25 mouse cellular contexts compared by ENCODE assay signal in the genomic region with DNA sequence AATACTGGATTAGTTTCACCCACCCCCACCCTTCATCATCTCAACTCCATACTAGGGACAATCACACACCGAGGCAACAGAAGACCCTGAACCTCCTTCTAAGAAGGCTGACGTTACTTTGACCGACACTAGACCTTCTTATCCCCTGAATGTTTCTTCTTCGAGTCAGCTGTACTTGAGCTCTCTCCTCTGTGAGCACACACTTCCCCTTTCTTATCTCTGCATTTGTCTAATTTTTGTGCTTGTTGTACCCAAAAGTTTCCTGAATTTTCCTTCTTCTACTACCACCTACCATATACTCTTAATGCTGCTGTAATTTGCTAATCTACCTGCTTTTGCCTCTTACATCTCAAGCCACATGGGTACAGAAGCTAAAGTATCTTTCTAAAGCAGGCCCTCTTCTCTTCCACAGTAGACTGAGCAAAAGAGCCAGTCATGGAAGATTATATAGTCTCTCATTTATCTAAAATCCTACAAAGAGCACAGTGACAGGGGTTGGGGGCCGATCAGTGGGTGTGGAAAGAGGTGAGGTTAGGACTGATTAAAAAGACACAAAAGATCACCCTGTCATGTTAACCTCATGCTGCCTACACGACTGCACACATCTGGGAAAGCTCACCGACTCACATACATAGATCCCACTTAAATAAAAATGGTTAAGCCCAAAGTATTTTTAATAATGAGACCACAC. TPM values are rescaled to one million over a fixed set of nuclear protein-coding genes. Genes with fewer than 3 reads are reported as not detected.
DNase-seq lines count a peak whose midpoint lies in the region; ATAC-seq and TF ChIP-seq lines count a peak whose summit lies in the region.
"Had no signal": no experiment of that assay in that cellular context is flagged by ENCODE, and none has a peak within 500 bp of the region (broad histone marks: within the 10 kb centered on the region; RNA-seq: fewer than 3 reads in every experiment).

No protein-coding gene starts in this region.

- no peaks in the 10 kb centered on the region for H3K4me1 ChIP-seq in liver, embryonic 11.5 days (replicated peaks; ENCODE audit: control insufficient read depth, insufficient read depth, low read length)
- peaks cover 20% of the 10 kb centered on the region for H3K4me1 ChIP-seq in liver, embryonic 13.5 days (replicated peaks)
- no peaks in the 10 kb centered on the region for H3K4me1 ChIP-seq in liver, embryonic 16.5 days (ENCODE audit: control insufficient read depth, low read depth, low read length)
- no peaks in the 10 kb centered on the region for H3K4me1 ChIP-seq in kidney, adult 2 months (ENCODE audit: control insufficient read depth, insufficient read depth, low read length)
- no peaks in the 10 kb centered on the region for H3K4me1 ChIP-seq in embryonic facial prominence, embryonic 10.5 days
- H3K4me1 ChIP-seq: embryonic facial prominence, embryonic 12.5 days; embryonic facial prominence, embryonic 15.5 days; heart, embryonic 13.5 days had no signal

- no peak overlapping the region for H3K9ac ChIP-seq in liver, embryonic 11.5 days (ENCODE audit: low read depth, low read length)
- H3K9ac ChIP-seq in liver, embryonic 13.5 days, result no peak overlapping the region
- H3K9ac ChIP-seq in liver, embryonic 16.5 days (ENCODE audit: low read depth, low read length), result no peak overlapping the region
- H3K9ac ChIP-seq: embryonic facial prominence, embryonic 12.5 days; embryonic facial prominence, embryonic 15.5 days; forebrain, postnatal 0 days; heart, embryonic 13.5 days; hindbrain, embryonic 14.5 days had no signal

- H3K36me3 ChIP-seq in liver, embryonic 11.5 days (ENCODE audit: control insufficient read depth, insufficient read depth, low read length), result peaks cover 16% of the 10 kb centered on the region
- peaks cover 45% of the 10 kb centered on the region for H3K36me3 ChIP-seq in liver, embryonic 13.5 days
- H3K36me3 ChIP-seq in liver, embryonic 16.5 days (ENCODE audit: control insufficient read depth, insufficient read depth), result peaks cover 4% of the 10 kb centered on the region
- H3K36me3 ChIP-seq in kidney, adult 2 months (ENCODE audit: control insufficient read depth, insufficient read depth, low read length), result no peaks in the 10 kb centered on the region; the same call in none of the 2 replicates
- H3K36me3 ChIP-seq in embryonic facial prominence, embryonic 10.5 days (replicated peaks), result peaks cover 65% of the 10 kb centered on the region

- H3K27me3 ChIP-seq in liver, embryonic 11.5 days (replicated peaks; ENCODE audit: control insufficient read depth, insufficient read depth, low read length), result no peaks in the 10 kb centered on the region
- no peaks in the 10 kb centered on the region for H3K27me3 ChIP-seq in liver, embryonic 13.5 days
- H3K27me3 ChIP-seq in liver, embryonic 16.5 days (ENCODE audit: control insufficient read depth, insufficient read depth, low read depth, low read length), result no peaks in the 10 kb centered on the region
- H3K27me3 ChIP-seq in kidney, adult 2 months (replicated peaks; ENCODE audit: control insufficient read depth, insufficient read depth, low read length), result no peaks in the 10 kb centered on the region
- H3K27me3 ChIP-seq in embryonic facial prominence, embryonic 10.5 days (replicated peaks; ENCODE audit: low read depth, poor library complexity, severe bottlenecking), result no peaks in the 10 kb centered on the region
- H3K27me3 ChIP-seq: embryonic facial prominence, embryonic 12.5 days; embryonic facial prominence, embryonic 15.5 days; heart, embryonic 13.5 days had no signal

- H3K9me3 ChIP-seq in liver, embryonic 11.5 days (ENCODE audit: control insufficient read depth, low read length), result no peaks in the 10 kb centered on the region
- no peaks in the 10 kb centered on the region for H3K9me3 ChIP-seq in liver, embryonic 13.5 days (replicated peaks)
- no peaks in the 10 kb centered on the region for H3K9me3 ChIP-seq in liver, embryonic 16.5 days (replicated peaks; ENCODE audit: control insufficient read depth, low read length)
- H3K9me3 ChIP-seq in embryonic facial prominence, embryonic 10.5 days, result no peaks in the 10 kb centered on the region
- H3K9me3 ChIP-seq: embryonic facial prominence, embryonic 12.5 days; embryonic facial prominence, embryonic 15.5 days; heart, embryonic 13.5 days had no signal

- no peak for TF ChIP-seq CTCF in kidney, adult 2 months (conservative IDR thresholded peaks at IDR 0.05; ENCODE audit: insufficient read depth, insufficient read length, low read depth, low read length)

- H3K4me2 ChIP-seq in liver, embryonic 11.5 days, result no peak overlapping the region
- H3K4me2 ChIP-seq in liver, embryonic 13.5 days, result no peak overlapping the region
- H3K4me2 ChIP-seq in liver, embryonic 16.5 days (ENCODE audit: low read depth, low read length), result no peak overlapping the region
- H3K4me2 ChIP-seq: embryonic facial prominence, embryonic 12.5 days; embryonic facial prominence, embryonic 15.5 days; heart, embryonic 13.5 days; hindbrain, embryonic 14.5 days had no signal

- 65% methylated on average over 7 of the region's 7 CpGs for WGBS in liver, embryonic 11.5 days
- 33% methylated on average over 7 of the region's 7 CpGs for WGBS in liver, embryonic 13.5 days (ENCODE audit: insufficient replicate concordance)
- 43% methylated on average over 7 of the region's 7 CpGs for WGBS in liver, embryonic 16.5 days (ENCODE audit: insufficient replicate concordance)
- WGBS in kidney, adult 2 months, result 93% methylated on average over 7 of the region's 7 CpGs
- WGBS in embryonic facial prominence, embryonic 10.5 days, result 92% methylated on average over 7 of the region's 7 CpGs

- peak overlapping the region; percentile 1; the same call in 1 of the 2 replicates for H3K27ac ChIP-seq in liver, embryonic 11.5 days (ENCODE audit: low read depth, low read length)
- H3K27ac ChIP-seq in liver, embryonic 13.5 days, result no peak overlapping the region
- H3K27ac ChIP-seq in liver, embryonic 16.5 days (ENCODE audit: low read length), result no peak overlapping the region
- no peak overlapping the region for H3K27ac ChIP-seq in kidney, adult 2 months (ENCODE audit: insufficient read depth, low read depth, low read length)
- no peak overlapping the region for H3K27ac ChIP-seq in embryonic facial prominence, embryonic 10.5 days (replicated peaks)
- H3K27ac ChIP-seq: embryonic facial prominence, embryonic 12.5 days; embryonic facial prominence, embryonic 15.5 days; heart, embryonic 13.5 days; hindbrain, embryonic 14.5 days; hindbrain, postnatal 0 days had no signal

- no peak overlapping the region for H3K4me3 ChIP-seq in liver, embryonic 11.5 days (ENCODE audit: low read depth, low read length)
- no peak overlapping the region for H3K4me3 ChIP-seq in liver, embryonic 13.5 days (replicated peaks)
- no peak overlapping the region for H3K4me3 ChIP-seq in liver, embryonic 16.5 days (ENCODE audit: low read depth, low read length)
- no peak overlapping the region for H3K4me3 ChIP-seq in kidney, adult 2 months (ENCODE audit: insufficient read depth, low read depth, low read length)
- no peak overlapping the region for H3K4me3 ChIP-seq in embryonic facial prominence, embryonic 10.5 days
- H3K4me3 ChIP-seq: embryonic facial prominence, embryonic 12.5 days; embryonic facial prominence, embryonic 15.5 days; heart, embryonic 13.5 days had no signal

- DNase-seq in liver, embryonic 11.5 days (ENCODE audit: low spot score), result no peak
- DNase-seq in liver, result no peak
- peak; percentile 11 for DNase-seq in liver, embryonic 13.5 days
- no peak for DNase-seq in kidney, adult 2 months
- no peak for DNase-seq in embryonic facial prominence, embryonic 10.5 days (ENCODE audit: low spot score)
- no peak for DNase-seq in kidney, postnatal 4 days
- DNase-seq: adrenal gland, adult 2 months; adrenal gland, postnatal 14 days; cerebellum, adult 11-12 months; cerebellum, adult 8-10 months; cerebellum, postnatal 10 days; cerebellum, postnatal 36 days; forebrain, postnatal 0 days; gastrocnemius, postnatal 25 days; heart, adult 18-20 months; heart, postnatal 14 days; heart, postnatal 4 days had no signal

- peak; percentile 78 for ATAC-seq in liver, embryonic 11.5 days (replicated peaks; ENCODE audit: low FRiP score)
- peak; percentile 78 for ATAC-seq in liver, embryonic 13.5 days (ENCODE audit: low read depth)
- peak; percentile 16 for ATAC-seq in liver, embryonic 16.5 days (ENCODE audit: low read depth)
- peak; percentile 62 for ATAC-seq in megakaryocyte-erythroid progenitor cell, adult 5-6 weeks (replicated peaks; ENCODE audit: low FRiP score, low TSS enrichment, poor library complexity, severe bottlenecking)
- ATAC-seq: forebrain, embryonic 14.5 days; forebrain, postnatal 0 days; hindbrain, postnatal 0 days had no signal

- TF ChIP-seq POLR2A in kidney, adult 2 months (IDR thresholded peaks at IDR 0.05; ENCODE audit: low read depth, low read length), result no peak

RNA-seq across cellular contexts. Expression of a gene that starts 7.2 kb away (rescaled TPM):
- 68.8 and 75.3 TPM in 2 replicates for polyA plus RNA-seq in liver, embryonic 11.5 days (2014; fragmentation: Nextera tagmentation; extraction: Ambion mirVana)
- polyA plus RNA-seq in liver, embryonic 13.5 days (2015; fragmentation: Nextera tagmentation; extraction: Ambion mirVana), result 38.6 and 42.9 TPM in 2 replicates
- 25.2 and 26.0 TPM in 2 replicates for polyA plus RNA-seq in liver, embryonic 16.5 days (2015; fragmentation: Nextera tagmentation; extraction: Ambion mirVana)
- 31.9 and 43.0 TPM in 2 replicates for total RNA-seq in megakaryocyte-erythroid progenitor cell, adult 5-6 weeks (2014; fragmentation: Nextera tagmentation)
- total RNA-seq in megakaryocyte-erythroid progenitor cell, adult 5-6 weeks (2017), result 19.0 and 26.1 TPM in 2 replicates
- polyA plus RNA-seq in kidney, adult 2 months (2012; rRNA removed), result 16.9 and 26.4 TPM in 2 replicates
- 78.1 and 84.9 TPM in 2 replicates for polyA plus RNA-seq in embryonic facial prominence, embryonic 10.5 days (2016; fragmentation: Nextera tagmentation; extraction: Ambion mirVana)

Comparison
In these comparisons a context has a peak if more than half of its experiments do, and no peak if none do; other contexts are left out.
1. ATAC-seq: peak in every context shown above with its lines; median percentile 78 in liver, embryonic 11.5 days; 78 in liver, embryonic 13.5 days; 62 in megakaryocyte-erythroid progenitor cell, adult 5-6 weeks; 16 in liver, embryonic 16.5 days.